Mouse (Mus musculus): ENCODE results near the gene Ankrd45. TPM values are rescaled to one million over a fixed set of nuclear protein-coding genes. Genes with fewer than 3 reads are reported as not detected.

Ankrd45 gene
- total and polyA plus RNA-seq, 3 experiments = 0.23 TPM; not detected in 2

DNA sequence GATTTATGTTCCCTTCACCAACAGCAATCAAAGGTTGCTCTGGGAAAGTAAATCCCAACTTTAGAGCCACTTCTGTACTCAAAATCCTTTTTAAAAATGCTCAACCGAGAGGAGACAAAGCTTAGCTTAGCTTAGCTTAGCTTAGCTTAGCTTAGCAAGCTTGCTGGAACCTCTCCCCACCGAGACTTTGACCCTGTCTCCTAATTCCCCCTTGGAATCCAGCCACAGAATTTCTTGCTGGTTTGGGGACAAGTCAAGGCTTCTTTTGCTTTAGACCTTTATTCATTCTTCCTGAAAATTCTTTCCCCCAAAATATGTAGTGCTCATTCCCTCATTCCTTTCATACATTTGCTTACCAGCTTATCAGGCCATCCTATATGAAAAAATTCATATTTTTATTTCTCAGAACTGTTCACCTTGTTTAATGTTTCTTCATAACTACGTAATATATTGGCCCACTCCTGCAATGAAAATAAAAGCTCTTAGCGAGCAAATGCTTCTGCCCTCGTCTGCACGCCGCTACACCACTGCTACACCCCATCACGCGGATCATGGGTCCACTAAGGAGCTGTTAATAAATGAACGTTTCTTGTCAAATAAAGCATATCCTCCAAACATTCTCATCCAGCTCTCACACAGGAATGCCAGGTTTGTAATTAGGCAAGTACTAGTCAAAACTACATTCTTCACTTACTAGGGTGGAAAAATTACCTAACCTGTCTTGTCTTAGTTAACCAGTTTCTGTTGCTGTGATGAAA, 19.7 kb upstream of the Ankrd45 start:
- dilution Hi-C loops (cut with MboI; ENCODE audit: extremely low pct_ligation_motif_present, extremely low pct_unique_long_range_greater_than_20kb, low sequenced_read_pairs) = no loop called here
- H3K27me3 ChIP-seq (replicated peaks) = no peaks in the 10 kb centered on the region
- H3K9me3 ChIP-seq (replicated peaks; ENCODE audit: low read length) = no peaks in the 10 kb centered on the region
- H3K4me2 ChIP-seq (ENCODE audit: insufficient read depth, low read depth, poor library complexity, severe bottlenecking) = no peak overlapping the region
- H3K4me3 ChIP-seq (replicated peaks in 1 of 3; ENCODE audit: low read depth in 2 of 3, low read length in 2 of 3, poor library complexity in 1 of 3) = no peak overlapping the region
- H3K79me2 ChIP-seq (replicated peaks; ENCODE audit: control insufficient read depth, extremely low read depth, insufficient read depth, poor library complexity, severe bottlenecking) = no peaks in the 10 kb centered on the region
- no peaks in the 10 kb centered on the region for H3K4me1 ChIP-seq (ENCODE audit: control insufficient read depth in 1 of 2, insufficient read depth in 2 of 2)
- in situ Hi-C loops (cut with MboI; ENCODE audit: low pct_ligation_motif_present, low pct_unique_long_range_greater_than_20kb, low sequenced_read_pairs) = no loop called here
- no peak overlapping the region for H3K9ac ChIP-seq (ENCODE audit: insufficient read depth, low read depth)
- no peak for DNase-seq (ENCODE audit: extremely low read depth)
- TF ChIP-seq CHD2 (IDR thresholded peaks at IDR 0.05; ENCODE audit: low read length) (no peak), RCOR1 (conservative IDR thresholded peaks at IDR 0.05; ENCODE audit: low read depth, low read length) (no peak), ZC3H11A (IDR thresholded peaks at IDR 0.05; ENCODE audit: low read depth, low read length) (no peak), ZKSCAN1 (IDR thresholded peaks at IDR 0.05; ENCODE audit: borderline replicate concordance, low read depth, low read length) (no peak), NRF1 (IDR thresholded peaks at IDR 0.05; ENCODE audit: low read depth, low read length) (no peak)
- no peak overlapping the region for H3K27ac ChIP-seq (ENCODE audit: insufficient read depth, low read depth)
- peaks cover 9 to 34% of the 10 kb centered on the region in 2 experiments for H3K36me3 ChIP-seq (replicated peaks in 1 of 2; ENCODE audit: control insufficient read depth in 1 of 2, insufficient read depth in 1 of 2, low read length in 1 of 2)

DNA sequence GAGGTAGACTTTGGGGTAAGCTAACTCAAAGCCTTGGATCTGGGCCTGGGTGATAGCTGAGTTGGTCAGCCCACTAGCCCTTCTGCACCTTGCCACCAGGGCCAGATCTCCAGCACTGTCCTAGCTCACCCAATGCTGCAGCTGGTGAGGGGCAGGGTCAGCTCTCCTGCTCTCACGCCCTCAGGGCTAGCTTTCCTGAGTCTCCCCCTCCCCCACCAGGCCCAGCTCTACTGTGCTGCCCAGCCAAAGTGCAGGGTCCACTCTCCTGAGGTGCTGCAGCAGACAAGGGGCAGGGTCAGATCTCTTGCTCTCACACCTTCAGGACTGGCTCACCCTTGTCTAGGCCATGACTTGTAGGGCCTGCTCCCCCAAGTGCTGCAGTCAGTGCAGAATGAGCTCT, 16.0 kb upstream of the Ankrd45 start:
- H3K27ac ChIP-seq (ENCODE audit: insufficient read depth, low read depth) = no peak overlapping the region
- no peak for DNase-seq (ENCODE audit: extremely low read depth)
- H3K4me3 ChIP-seq (replicated peaks in 1 of 3; ENCODE audit: low read depth in 2 of 3, low read length in 2 of 3, poor library complexity in 1 of 3) = no peak overlapping the region
- peaks cover 0 to 15% of the 10 kb centered on the region in 2 experiments; a peak in 2 of 4 replicates for H3K4me1 ChIP-seq (ENCODE audit: control insufficient read depth in 1 of 2, insufficient read depth in 2 of 2)
- dilution Hi-C loops (cut with MboI; ENCODE audit: extremely low pct_ligation_motif_present, extremely low pct_unique_long_range_greater_than_20kb, low sequenced_read_pairs) (no loop called here), in situ Hi-C loops (cut with MboI; ENCODE audit: low pct_ligation_motif_present, low pct_unique_long_range_greater_than_20kb, low sequenced_read_pairs) (no loop called here)
- no peak overlapping the region for H3K4me2 ChIP-seq (ENCODE audit: insufficient read depth, low read depth, poor library complexity, severe bottlenecking)
- H3K9ac ChIP-seq (ENCODE audit: insufficient read depth, low read depth) = no peak overlapping the region
- no peaks in the 10 kb centered on the region for H3K27me3 ChIP-seq (replicated peaks)
- peaks cover 6 to 34% of the 10 kb centered on the region in 2 experiments for H3K36me3 ChIP-seq (replicated peaks in 1 of 2; ENCODE audit: control insufficient read depth in 1 of 2, insufficient read depth in 1 of 2, low read length in 1 of 2)
- H3K79me2 ChIP-seq (replicated peaks; ENCODE audit: control insufficient read depth, extremely low read depth, insufficient read depth, poor library complexity, severe bottlenecking) = peaks cover 8% of the 10 kb centered on the region; the same call in 1 of the 2 replicates
- no peak for TF ChIP-seq UBTF (IDR thresholded peaks at IDR 0.05; ENCODE audit: low read depth, low read length)
- no peak for TF ChIP-seq CTCF (conservative IDR thresholded peaks at IDR 0.05 in 1 of 2, IDR thresholded peaks at IDR 0.05 in 1 of 2; ENCODE audit: low read depth in 2 of 2, low read length in 2 of 2)
- TF ChIP-seq MXI1 (IDR thresholded peaks at IDR 0.05; ENCODE audit: low read depth, low read length) = no peak
- no peak for TF ChIP-seq ELF1 (IDR thresholded peaks at IDR 0.05; ENCODE audit: low read depth, low read length)
- no peak for TF ChIP-seq POLR2AphosphoS2 (IDR thresholded peaks at IDR 0.05; ENCODE audit: low read depth, low read length)
- TF ChIP-seq HCFC1 (IDR thresholded peaks at IDR 0.05; ENCODE audit: low read depth, low read length) = no peak
- no peak for TF ChIP-seq SIN3A (IDR thresholded peaks at IDR 0.05; ENCODE audit: low read length)
- no peak for TF ChIP-seq PAX5 (IDR thresholded peaks at IDR 0.05; ENCODE audit: low read length)
- no peak for TF ChIP-seq ZMIZ1 (IDR thresholded peaks at IDR 0.05; ENCODE audit: low read depth, low read length)
- no peak for TF ChIP-seq JUN (IDR thresholded peaks at IDR 0.05; ENCODE audit: insufficient read depth, low read depth, low read length)
- no peak for TF ChIP-seq BHLHE40 (IDR thresholded peaks at IDR 0.05; ENCODE audit: low read depth, low read length)
- no peak for TF ChIP-seq MAFK (IDR thresholded peaks at IDR 0.05; ENCODE audit: insufficient replicate concordance, low read length)
- TF ChIP-seq ETS1 (conservative IDR thresholded peaks at IDR 0.05; ENCODE audit: low read depth, low read length) = no peak
- H3K9me3 ChIP-seq (replicated peaks; ENCODE audit: low read length) = no peaks in the 10 kb centered on the region

All from CH12.LX (cell line).